Mouse (Mus musculus) embryo, embryonic 11 days (tissue): ENCODE measurements around the gene Wdfy4.

ENCODE experiments used
- DNase-seq: peaks from one replicate; pipeline ENCODE4 v3.0.0-alpha.2; 2015

The Wdfy4 gene

GRCm38 (mm10) chr14:33185068-33185800, at the start of gene Wdfy4:
Gene Wdfy4 (minus strand): TSS chr14:33185508.
- no peak for DNase-seq

GRCm38 (mm10) chr14:33232048-33232447, 46.7 kb upstream of the Wdfy4 start:
- DNase-seq: no peak

GRCm38 (mm10) chr14:33231311-33231710, 46.0 kb upstream of the Wdfy4 start:
- DNase-seq: no peak

GRCm38 (mm10) chr14:33230672-33231071, 45.4 kb upstream of the Wdfy4 start:
- DNase-seq: no peak

GRCm38 (mm10) chr14:33225235-33225634, 39.9 kb upstream of the Wdfy4 start:
- DNase-seq: no peak

- no peak for DNase-seq
Measured at GRCm38 (mm10) chr14:33216343-33217208, 31.3 kb upstream of the Wdfy4 start.

GRCm38 (mm10) chr14:33215163-33215562, 29.9 kb upstream of the Wdfy4 start:
- no peak for DNase-seq

- DNase-seq: no peak
Measured at GRCm38 (mm10) chr14:33214767-33215128, 29.4 kb upstream of the Wdfy4 start.

GRCm38 (mm10) chr14:33213823-33214766, 28.8 kb upstream of the Wdfy4 start, which contains the start of gene Arhgap22:
Gene Arhgap22 (plus strand): TSS chr14:33214026.
- DNase-seq: peak; percentile 92

- DNase-seq: no peak
Measured at GRCm38 (mm10) chr14:33212958-33213309, 27.6 kb upstream of the Wdfy4 start.

- DNase-seq: no peak
Measured at GRCm38 (mm10) chr14:33212271-33212957, 27.1 kb upstream of the Wdfy4 start.

- no peak for DNase-seq
Measured at GRCm38 (mm10) chr14:33210806-33211205, 25.5 kb upstream of the Wdfy4 start.

GRCm38 (mm10) chr14:33208331-33208730, 23.0 kb upstream of the Wdfy4 start:
- no peak for DNase-seq

GRCm38 (mm10) chr14:33207011-33207410, 21.7 kb upstream of the Wdfy4 start:
- peak; percentile 22 for DNase-seq

GRCm38 (mm10) chr14:33205280-33205965, 20.1 kb upstream of the Wdfy4 start:
- DNase-seq: peak; percentile 63

GRCm38 (mm10) chr14:33203777-33204176, 18.5 kb upstream of the Wdfy4 start:
- no peak for DNase-seq

- no peak for DNase-seq
Measured at GRCm38 (mm10) chr14:33202885-33203284, 17.6 kb upstream of the Wdfy4 start.

- no peak for DNase-seq
Measured at GRCm38 (mm10) chr14:33202161-33202560, 16.9 kb upstream of the Wdfy4 start.

GRCm38 (mm10) chr14:33194241-33194640, 8.9 kb upstream of the Wdfy4 start:
- no peak for DNase-seq

- DNase-seq: no peak
Measured at GRCm38 (mm10) chr14:33193762-33194161, 8.5 kb upstream of the Wdfy4 start.

GRCm38 (mm10) chr14:33190646-33191045, 5.3 kb upstream of the Wdfy4 start:
- no peak for DNase-seq
